Mouse (Mus musculus): Measurements from ENCODE around the gene Tns1.
A peak's percentile ranks its signal among the peaks of the same experiment; 100 is the strongest.

Tns1 gene

GRCm38 (mm10) chr1:74091138-74091537 lies 33.1 kb downstream of the Tns1 start:
- DNase-seq (ENCODE audit: low spot score): no peak

- no peak for DNase-seq (ENCODE audit: low spot score)
These were observed 33.9 kb downstream of the Tns1 start for GRCm38 (mm10) chr1:74090329-74090728.

- no peak for DNase-seq (ENCODE audit: low spot score)
These were observed 35.7 kb downstream of the Tns1 start for GRCm38 (mm10) chr1:74088569-74088968.

- DNase-seq (ENCODE audit: low spot score): no peak
These were observed 38.7 kb downstream of the Tns1 start for GRCm38 (mm10) chr1:74085566-74085965.

- DNase-seq (ENCODE audit: low spot score): no peak
These were observed 39.5 kb downstream of the Tns1 start for GRCm38 (mm10) chr1:74084752-74085151.

GRCm38 (mm10) chr1:74084065-74084705 lies 40.1 kb downstream of the Tns1 start:
- peak; percentile 44 for DNase-seq (ENCODE audit: low spot score)

GRCm38 (mm10) chr1:74082841-74083463 lies 41.3 kb downstream of the Tns1 start:
- DNase-seq (ENCODE audit: low spot score): peak; percentile 67

- peak; percentile 22 for DNase-seq (ENCODE audit: low spot score)
These were observed 42.7 kb downstream of the Tns1 start for GRCm38 (mm10) chr1:74081573-74081989.

- peak; percentile 89 for DNase-seq (ENCODE audit: low spot score)
These were observed 46.9 kb downstream of the Tns1 start for GRCm38 (mm10) chr1:74077353-74077752.

- no peak for DNase-seq (ENCODE audit: low spot score)
These were observed 48.0 kb downstream of the Tns1 start for GRCm38 (mm10) chr1:74076230-74076629.

- no peak for DNase-seq (ENCODE audit: low spot score)
These were observed 49.4 kb downstream of the Tns1 start for GRCm38 (mm10) chr1:74074693-74075485.

- no peak for DNase-seq (ENCODE audit: low spot score)
These were observed 50.5 kb downstream of the Tns1 start for GRCm38 (mm10) chr1:74073791-74074190.

- no peak for DNase-seq (ENCODE audit: low spot score)
These were observed 53.5 kb downstream of the Tns1 start for GRCm38 (mm10) chr1:74070745-74071144.

- no peak for DNase-seq (ENCODE audit: low spot score)
These were observed 54.2 kb downstream of the Tns1 start for GRCm38 (mm10) chr1:74070001-74070551.

GRCm38 (mm10) chr1:74069085-74069835 lies 55.0 kb downstream of the Tns1 start:
- peak; percentile 26 for DNase-seq (ENCODE audit: low spot score)

- no peak for DNase-seq (ENCODE audit: low spot score)
These were observed 55.7 kb downstream of the Tns1 start for GRCm38 (mm10) chr1:74068366-74069084.

- DNase-seq (ENCODE audit: low spot score): no peak
These were observed 56.4 kb downstream of the Tns1 start for GRCm38 (mm10) chr1:74067866-74068265.

- DNase-seq (ENCODE audit: low spot score): no peak
These were observed 57.7 kb downstream of the Tns1 start for GRCm38 (mm10) chr1:74066576-74066975.

- DNase-seq (ENCODE audit: low spot score): no peak
These were observed 58.2 kb downstream of the Tns1 start for GRCm38 (mm10) chr1:74066061-74066460.

GRCm38 (mm10) chr1:74060046-74060445 lies 64.2 kb downstream of the Tns1 start:
- DNase-seq (ENCODE audit: low spot score): no peak

GRCm38 (mm10) chr1:74059552-74059951 lies 64.7 kb downstream of the Tns1 start:
- DNase-seq (ENCODE audit: low spot score): no peak

All from urinary bladder, postnatal 25 days (tissue).